Comparison of ENCODE assay signal across 8 mouse cellular contexts in genomic region chr14:73502591-73503184, GRCm38 (mm10). TPM values are rescaled to one million over a fixed set of nuclear protein-coding genes. Genes with fewer than 3 reads are reported as not detected.
A peak's percentile ranks its signal among the peaks of the same experiment; 100 is the strongest.
DNase-seq lines count a peak whose midpoint lies in the region; ATAC-seq and TF ChIP-seq lines count a peak whose summit lies in the region.

No protein-coding gene starts in this region.

- WGBS in limb, embryonic 12.5 days, result 38% methylated on average over 7 of the region's 7 CpGs
- 50% methylated on average over 7 of the region's 7 CpGs for WGBS in limb, embryonic 10.5 days
- WGBS in cerebellum, adult 2 months, result 6% methylated on average over 7 of the region's 7 CpGs
- 35% methylated on average over 7 of the region's 7 CpGs for WGBS in intestine, embryonic 14.5 days
- 19% methylated on average over 7 of the region's 7 CpGs for WGBS in neural tube, embryonic 13.5 days
- 79% methylated on average over 7 of the region's 7 CpGs for WGBS in thymus, adult 2 months
- WGBS in liver, embryonic 11.5 days, result 50% methylated on average over 7 of the region's 7 CpGs

- ATAC-seq in limb, embryonic 12.5 days (ENCODE audit: insufficient number of reproducible peaks, insufficient read depth, low FRiP score, low TSS enrichment, low read depth), result peak; percentile 44; the same call in 1 of the 2 replicates
- peak; percentile 83 for ATAC-seq in intestine, embryonic 14.5 days (replicated peaks; ENCODE audit: low FRiP score, low TSS enrichment, low read depth)
- ATAC-seq in neural tube, embryonic 13.5 days (ENCODE audit: low read depth), result peak; percentile 86
- no peak for ATAC-seq in liver, embryonic 11.5 days (replicated peaks; ENCODE audit: low FRiP score)

- peaks cover 12% of the 10 kb centered on the region for H3K4me1 ChIP-seq in limb, embryonic 12.5 days (replicated peaks)
- H3K4me1 ChIP-seq in limb, embryonic 10.5 days, result peaks cover 5% of the 10 kb centered on the region; the same call in 1 of the 2 replicates
- peaks cover 3% of the 10 kb centered on the region; the same call in 1 of the 2 replicates for H3K4me1 ChIP-seq in cerebellum, adult 2 months (ENCODE audit: control insufficient read depth, insufficient read depth, low read length)
- no peaks in the 10 kb centered on the region for H3K4me1 ChIP-seq in intestine, embryonic 14.5 days (replicated peaks; ENCODE audit: control insufficient read depth, insufficient read depth, low read length)
- peaks cover 33% of the 10 kb centered on the region for H3K4me1 ChIP-seq in neural tube, embryonic 13.5 days (replicated peaks)
- H3K4me1 ChIP-seq in thymus, adult 2 months (replicated peaks; ENCODE audit: control insufficient read depth, insufficient read depth, low read length), result no peaks in the 10 kb centered on the region
- H3K4me1 ChIP-seq in liver, embryonic 11.5 days (replicated peaks; ENCODE audit: control insufficient read depth, insufficient read depth, low read length), result peaks cover 9% of the 10 kb centered on the region; the same call in 1 of the 2 replicates

- H3K36me3 ChIP-seq in limb, embryonic 12.5 days, result no peaks in the 10 kb centered on the region
- no peaks in the 10 kb centered on the region for H3K36me3 ChIP-seq in limb, embryonic 10.5 days
- no peaks in the 10 kb centered on the region for H3K36me3 ChIP-seq in intestine, embryonic 14.5 days (ENCODE audit: control insufficient read depth, insufficient read depth, low read length)
- no peaks in the 10 kb centered on the region for H3K36me3 ChIP-seq in neural tube, embryonic 13.5 days
- H3K36me3 ChIP-seq in thymus, adult 2 months (ENCODE audit: control insufficient read depth, insufficient read depth, low read length), result no peaks in the 10 kb centered on the region
- no peaks in the 10 kb centered on the region for H3K36me3 ChIP-seq in liver, embryonic 11.5 days (ENCODE audit: control insufficient read depth, insufficient read depth, low read length)

- TF ChIP-seq POLR2A in cerebellum, adult 2 months (IDR thresholded peaks at IDR 0.05; ENCODE audit: borderline replicate concordance, insufficient read depth, low read length), result no peak
- TF ChIP-seq POLR2A in thymus, adult 2 months (IDR thresholded peaks at IDR 0.05; ENCODE audit: control insufficient read depth, extremely low read depth, insufficient read depth, low read length, poor library complexity), result no peak

- no peak overlapping the region for H3K4me2 ChIP-seq in limb, embryonic 12.5 days
- H3K4me2 ChIP-seq in intestine, embryonic 14.5 days (ENCODE audit: low read length), result no peak overlapping the region
- no peak overlapping the region for H3K4me2 ChIP-seq in neural tube, embryonic 13.5 days
- no peak overlapping the region for H3K4me2 ChIP-seq in liver, embryonic 11.5 days

- peak overlapping the region; percentile 73 for H3K27ac ChIP-seq in limb, embryonic 12.5 days
- H3K27ac ChIP-seq in limb, embryonic 10.5 days, result no peak overlapping the region
- no peak overlapping the region; the same call in 1 of the 2 replicates for H3K27ac ChIP-seq in cerebellum, adult 2 months (ENCODE audit: insufficient read depth, low read length)
- H3K27ac ChIP-seq in intestine, embryonic 14.5 days (ENCODE audit: low read depth), result peak overlapping the region; percentile 52; the same call in 1 of the 2 replicates
- peak overlapping the region; percentile 79 for H3K27ac ChIP-seq in neural tube, embryonic 13.5 days (replicated peaks)
- no peak overlapping the region for H3K27ac ChIP-seq in thymus, adult 2 months (ENCODE audit: control insufficient read depth, insufficient read depth, low read length)
- H3K27ac ChIP-seq in liver, embryonic 11.5 days (ENCODE audit: low read depth, low read length), result no peak overlapping the region

- TF ChIP-seq CTCF in cerebellum, adult 2 months (IDR thresholded peaks at IDR 0.05; ENCODE audit: borderline replicate concordance, insufficient read depth, low read depth, low read length), result no peak
- TF ChIP-seq CTCF in thymus, adult 2 months (IDR thresholded peaks at IDR 0.05; ENCODE audit: borderline replicate concordance, control insufficient read depth, extremely low read depth, insufficient read depth, low read length, poor library complexity), result no peak

- H3K9ac ChIP-seq in limb, embryonic 12.5 days (replicated peaks), result no peak overlapping the region
- no peak overlapping the region for H3K9ac ChIP-seq in intestine, embryonic 14.5 days (ENCODE audit: low read length)
- H3K9ac ChIP-seq in neural tube, embryonic 13.5 days, result peak overlapping the region; percentile 22; the same call in 1 of the 2 replicates
- no peak overlapping the region for H3K9ac ChIP-seq in liver, embryonic 11.5 days (ENCODE audit: low read depth, low read length)

- H3K9me3 ChIP-seq in limb, embryonic 12.5 days, result no peaks in the 10 kb centered on the region
- H3K9me3 ChIP-seq in limb, embryonic 10.5 days (replicated peaks), result no peaks in the 10 kb centered on the region
- H3K9me3 ChIP-seq in intestine, embryonic 14.5 days (ENCODE audit: control insufficient read depth, low read length), result no peaks in the 10 kb centered on the region
- no peaks in the 10 kb centered on the region for H3K9me3 ChIP-seq in neural tube, embryonic 13.5 days
- no peaks in the 10 kb centered on the region for H3K9me3 ChIP-seq in liver, embryonic 11.5 days (ENCODE audit: control insufficient read depth, low read length)

- DNase-seq in limb, embryonic 10.5 days (ENCODE audit: low spot score), result no peak
- DNase-seq in cerebellum, adult 2 months, result peak; percentile 46 to 73
- DNase-seq in frontal cortex, postnatal 10 days (ENCODE audit: low spot score in 2 of 2), result peak; percentile 28 to 40
- no peak for DNase-seq in intestine, embryonic 14.5 days (ENCODE audit: low spot score)
- DNase-seq in thymus, adult 2 months, result no peak
- no peak for DNase-seq in liver, embryonic 11.5 days (ENCODE audit: low spot score)

- no peak overlapping the region for H3K4me3 ChIP-seq in limb, embryonic 12.5 days (replicated peaks)
- no peak overlapping the region for H3K4me3 ChIP-seq in limb, embryonic 10.5 days
- H3K4me3 ChIP-seq in cerebellum, adult 2 months (replicated peaks; ENCODE audit: insufficient read depth, low read depth, low read length), result peak overlapping the region; percentile 8
- no peak overlapping the region for H3K4me3 ChIP-seq in intestine, embryonic 14.5 days (ENCODE audit: low read depth, low read length)
- H3K4me3 ChIP-seq in neural tube, embryonic 13.5 days, result no peak overlapping the region
- H3K4me3 ChIP-seq in thymus, adult 2 months (ENCODE audit: control insufficient read depth, insufficient read depth, low read length), result no peak overlapping the region
- H3K4me3 ChIP-seq in liver, embryonic 11.5 days (ENCODE audit: low read depth, low read length), result no peak overlapping the region

- no peaks in the 10 kb centered on the region for H3K27me3 ChIP-seq in limb, embryonic 12.5 days
- H3K27me3 ChIP-seq in limb, embryonic 10.5 days (ENCODE audit: low read depth, poor library complexity, severe bottlenecking), result no peaks in the 10 kb centered on the region
- H3K27me3 ChIP-seq in cerebellum, adult 2 months (ENCODE audit: control insufficient read depth, insufficient read depth, low read length), result no peaks in the 10 kb centered on the region
- no peaks in the 10 kb centered on the region for H3K27me3 ChIP-seq in intestine, embryonic 14.5 days (replicated peaks; ENCODE audit: control insufficient read depth, insufficient read depth, low read length)
- no peaks in the 10 kb centered on the region for H3K27me3 ChIP-seq in neural tube, embryonic 13.5 days
- no peaks in the 10 kb centered on the region for H3K27me3 ChIP-seq in thymus, adult 2 months (ENCODE audit: control insufficient read depth, insufficient read depth, low read length)
- no peaks in the 10 kb centered on the region for H3K27me3 ChIP-seq in liver, embryonic 11.5 days (replicated peaks; ENCODE audit: control insufficient read depth, insufficient read depth, low read length)

RNA-seq across cellular contexts. Expression of gene Med4, which starts 7.1 kb away (rescaled TPM):
- 105 and 107 TPM in 2 replicates for polyA plus RNA-seq in limb, embryonic 12.5 days (2016; fragmentation: Nextera tagmentation; extraction: Ambion mirVana)
- polyA plus RNA-seq in limb, embryonic 10.5 days (2016; fragmentation: Nextera tagmentation; extraction: Ambion mirVana), result 120 and 123 TPM in 2 replicates
- 38.7 and 40.0 TPM in 2 replicates for polyA plus RNA-seq in cerebellum, adult 2 months (2012; rRNA removed)
- 76.2 and 87.2 TPM in 2 replicates for polyA plus RNA-seq in intestine, embryonic 14.5 days (2014; fragmentation: Nextera tagmentation; extraction: Ambion mirVana)
- 81.9 and 84.3 TPM in 2 replicates for polyA plus RNA-seq in neural tube, embryonic 13.5 days (2015; fragmentation: Nextera tagmentation; extraction: Ambion mirVana)
- 21.4 and 24.1 TPM in 2 replicates for polyA plus RNA-seq in thymus, adult 2 months (2012; rRNA removed)
- 75.4 and 78.7 TPM in 2 replicates for polyA plus RNA-seq in liver, embryonic 11.5 days (2014; fragmentation: Nextera tagmentation; extraction: Ambion mirVana)

RNA-seq across cellular contexts. Expression of gene Sucla2, which starts 22.4 kb away (rescaled TPM):
- polyA plus RNA-seq in limb, embryonic 12.5 days (2016; fragmentation: Nextera tagmentation; extraction: Ambion mirVana), result 96.4 and 98.0 TPM in 2 replicates
- polyA plus RNA-seq in limb, embryonic 10.5 days (2016; fragmentation: Nextera tagmentation; extraction: Ambion mirVana), result 90.6 and 102 TPM in 2 replicates
- 163 and 164 TPM in 2 replicates for polyA plus RNA-seq in cerebellum, adult 2 months (2012; rRNA removed)
- polyA plus RNA-seq in intestine, embryonic 14.5 days (2014; fragmentation: Nextera tagmentation; extraction: Ambion mirVana), result 110 and 117 TPM in 2 replicates
- 118 and 126 TPM in 2 replicates for polyA plus RNA-seq in neural tube, embryonic 13.5 days (2015; fragmentation: Nextera tagmentation; extraction: Ambion mirVana)
- 14.8 and 18.1 TPM in 2 replicates for polyA plus RNA-seq in thymus, adult 2 months (2012; rRNA removed)
- polyA plus RNA-seq in liver, embryonic 11.5 days (2014; fragmentation: Nextera tagmentation; extraction: Ambion mirVana), result 92.8 and 105 TPM in 2 replicates

RNA-seq across cellular contexts. Expression of gene Nudt15, which starts 45.4 kb away (rescaled TPM):
- polyA plus RNA-seq in limb, embryonic 12.5 days (2016; fragmentation: Nextera tagmentation; extraction: Ambion mirVana), result 6.4 and 6.8 TPM in 2 replicates
- polyA plus RNA-seq in limb, embryonic 10.5 days (2016; fragmentation: Nextera tagmentation; extraction: Ambion mirVana), result 6.6 and 7.6 TPM in 2 replicates
- 4.6 and 5.0 TPM in 2 replicates for polyA plus RNA-seq in cerebellum, adult 2 months (2012; rRNA removed)
- polyA plus RNA-seq in intestine, embryonic 14.5 days (2014; fragmentation: Nextera tagmentation; extraction: Ambion mirVana), result 7.2 TPM in 2 replicates
- polyA plus RNA-seq in neural tube, embryonic 13.5 days (2015; fragmentation: Nextera tagmentation; extraction: Ambion mirVana), result 9.5 and 9.7 TPM in 2 replicates
- polyA plus RNA-seq in thymus, adult 2 months (2012; rRNA removed), result 3.6 TPM in 2 replicates
- polyA plus RNA-seq in liver, embryonic 11.5 days (2014; fragmentation: Nextera tagmentation; extraction: Ambion mirVana), result 6.8 and 7.5 TPM in 2 replicates

Comparison
In these comparisons a context has a peak if more than half of its experiments do, and no peak if none do; other contexts are left out.
1. H3K27ac ChIP-seq: peak in limb, embryonic 12.5 days (single experiment), intestine, embryonic 14.5 days (single experiment) and neural tube, embryonic 13.5 days (single experiment); none in limb, embryonic 10.5 days (single experiment), cerebellum, adult 2 months (single experiment), thymus, adult 2 months (single experiment) and liver, embryonic 11.5 days (single experiment).
2. DNase-seq: peak in cerebellum, adult 2 months (2 of 2) and frontal cortex, postnatal 10 days (2 of 2); none in limb, embryonic 10.5 days (single experiment), intestine, embryonic 14.5 days (single experiment), thymus, adult 2 months (single experiment) and liver, embryonic 11.5 days (single experiment).